Mouse (Mus musculus) hindlimb bud, embryonic 11.5 days (tissue): ENCODE data around the gene Tuba3b.

Experiments
- DNase-seq: peaks from one replicate; pipeline ENCODE4 v3.0.0-alpha.2; 2012; ENCODE audit warnings: low read depth, low spot score; ENCODE audit errors: extremely low spot score

Tuba3b gene

DNA sequence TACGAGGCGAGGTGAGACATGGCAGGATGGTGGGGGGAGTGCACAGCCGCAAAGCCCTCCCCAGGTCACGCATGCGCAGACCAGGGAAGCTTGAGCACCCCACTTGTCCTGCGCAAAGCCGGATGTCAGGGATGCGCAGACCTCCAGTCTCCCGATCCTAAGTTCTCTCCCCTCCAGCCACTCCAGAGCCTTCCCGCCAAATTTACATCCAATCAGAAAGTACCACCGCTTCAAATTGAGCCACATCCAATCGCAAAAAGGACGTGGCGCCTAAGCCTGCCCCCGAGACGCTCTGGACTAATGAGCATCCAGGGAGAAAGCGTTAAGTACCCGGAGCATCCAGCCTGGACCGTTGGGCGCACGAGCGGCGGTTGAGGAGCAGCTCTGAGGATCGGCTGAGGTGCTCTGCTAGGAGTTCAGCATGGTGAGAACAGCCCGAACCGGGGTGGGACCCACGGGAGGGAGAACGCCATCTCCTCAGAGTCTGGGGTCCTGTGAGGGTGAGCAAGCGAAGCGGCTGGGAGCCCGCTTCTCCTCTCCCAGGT lies at the start of gene Tuba3b:
Tuba3b (plus strand) TSS at position 92 of the 545 bp plus-strand sequence.
- no peak for DNase-seq

DNA sequence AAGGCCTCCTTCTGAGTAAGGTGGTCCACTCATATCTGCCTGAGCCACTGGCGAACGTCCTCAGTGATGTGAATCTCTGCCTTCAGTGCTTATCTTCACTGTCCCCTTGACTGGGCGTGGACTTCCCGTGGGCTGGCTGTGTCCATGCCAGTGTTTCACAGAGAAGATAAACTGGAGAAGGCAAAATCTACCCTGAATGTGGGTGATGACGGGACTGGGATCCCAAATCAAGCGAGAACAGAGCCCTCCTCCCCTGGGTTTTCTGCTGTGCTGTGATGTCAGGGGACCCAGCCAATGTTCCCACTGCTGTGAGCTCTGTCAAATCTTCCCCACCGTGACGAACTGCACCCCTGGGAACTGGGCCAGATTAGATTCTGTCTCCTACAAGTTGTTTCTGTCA lies 48.3 kb upstream of the Tuba3b start:
- DNase-seq: no peak

DNA sequence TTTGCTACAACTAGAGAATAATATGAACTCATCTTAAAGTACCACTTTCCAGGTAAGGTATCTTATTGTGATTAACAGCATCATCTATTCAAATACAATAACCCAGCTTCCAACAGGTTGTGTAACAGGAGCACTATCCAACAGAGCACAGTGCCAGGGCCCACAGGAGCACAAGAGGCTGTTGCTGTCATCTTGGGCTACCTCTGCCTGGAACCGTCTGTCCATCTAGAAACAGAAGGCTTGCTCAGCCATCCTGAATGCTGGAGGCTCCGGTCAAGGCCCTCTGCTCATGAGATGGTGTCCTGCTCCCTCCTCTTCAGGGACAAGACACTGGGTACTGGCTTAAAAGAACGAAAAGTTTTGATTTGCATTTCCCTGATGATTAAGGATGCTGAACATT lies 47.7 kb upstream of the Tuba3b start:
- no peak for DNase-seq

DNA sequence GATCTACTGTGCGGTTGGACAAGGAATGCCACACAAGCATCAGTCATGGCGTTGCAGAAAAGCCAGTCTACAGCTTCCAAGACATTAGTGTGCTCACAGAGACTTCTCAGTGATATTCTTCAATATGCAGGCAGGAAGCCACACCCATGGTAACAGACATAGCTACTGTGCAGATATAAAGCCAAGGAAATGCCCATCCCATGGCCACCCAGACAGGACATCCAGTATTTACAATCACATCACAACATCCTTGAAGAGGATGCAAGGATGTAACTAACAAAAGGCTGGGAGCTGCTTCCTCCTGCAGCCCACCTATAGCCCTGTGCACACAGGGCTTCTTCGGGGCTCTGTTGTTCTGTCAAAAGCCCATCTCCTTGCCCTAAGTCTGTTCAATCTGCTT lies 46.9 kb upstream of the Tuba3b start:
- DNase-seq: no peak

DNA sequence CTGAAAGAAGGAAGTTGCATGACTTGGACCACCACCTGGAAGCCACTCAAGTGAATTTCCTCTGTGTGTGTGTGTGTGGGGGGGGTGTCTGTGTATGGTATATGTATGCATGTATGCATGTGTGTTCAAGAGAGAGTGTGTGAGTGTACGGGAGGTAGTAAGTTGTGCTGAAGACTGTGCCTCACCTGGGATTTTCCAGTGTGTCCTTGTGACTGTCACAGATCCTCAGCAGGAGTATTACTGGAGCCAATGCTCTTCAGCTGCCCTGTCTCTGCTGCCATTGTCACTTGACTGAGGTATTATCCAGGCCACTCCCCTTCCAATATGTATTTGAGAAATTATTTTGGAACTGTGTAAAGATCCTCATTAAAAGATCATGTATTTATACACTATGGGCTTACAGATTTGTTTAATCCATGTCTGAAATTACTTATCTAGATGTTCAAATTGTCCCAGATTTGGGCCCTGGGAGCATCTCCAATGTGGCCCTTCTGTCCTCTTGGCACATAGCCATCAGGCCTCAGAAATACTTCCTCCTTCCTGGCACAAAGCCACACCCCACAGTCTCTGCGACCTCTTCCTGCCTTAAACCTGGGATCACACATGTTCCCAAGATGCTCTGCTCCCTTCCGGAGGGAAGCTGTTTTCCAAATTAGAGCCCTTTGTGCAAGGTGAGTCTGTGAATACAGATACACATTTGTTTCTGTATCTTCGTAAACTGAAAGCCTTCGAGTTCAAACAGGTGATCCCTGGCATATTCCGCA lies 42.1 kb upstream of the Tuba3b start:
- DNase-seq: no peak

DNA sequence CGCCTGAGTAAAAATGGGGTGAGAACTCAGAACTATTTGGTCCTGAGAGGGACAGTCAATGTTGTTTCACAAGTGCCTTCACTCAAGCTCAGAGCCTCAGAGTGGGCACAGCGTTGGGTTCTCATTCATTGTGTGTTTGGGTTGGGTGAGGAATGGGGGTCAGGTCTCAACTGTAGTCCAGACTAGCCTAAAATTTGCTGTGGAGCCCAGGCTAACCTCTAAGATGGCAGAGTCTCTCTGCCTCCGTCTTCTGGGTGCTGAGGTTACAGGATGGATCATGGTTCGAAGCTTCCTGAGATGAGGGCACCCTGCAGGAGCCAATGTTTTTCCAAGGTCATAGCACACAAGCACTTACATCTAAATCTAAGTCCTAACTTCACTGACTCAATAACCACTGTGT lies 38.8 kb upstream of the Tuba3b start:
- no peak for DNase-seq

DNA sequence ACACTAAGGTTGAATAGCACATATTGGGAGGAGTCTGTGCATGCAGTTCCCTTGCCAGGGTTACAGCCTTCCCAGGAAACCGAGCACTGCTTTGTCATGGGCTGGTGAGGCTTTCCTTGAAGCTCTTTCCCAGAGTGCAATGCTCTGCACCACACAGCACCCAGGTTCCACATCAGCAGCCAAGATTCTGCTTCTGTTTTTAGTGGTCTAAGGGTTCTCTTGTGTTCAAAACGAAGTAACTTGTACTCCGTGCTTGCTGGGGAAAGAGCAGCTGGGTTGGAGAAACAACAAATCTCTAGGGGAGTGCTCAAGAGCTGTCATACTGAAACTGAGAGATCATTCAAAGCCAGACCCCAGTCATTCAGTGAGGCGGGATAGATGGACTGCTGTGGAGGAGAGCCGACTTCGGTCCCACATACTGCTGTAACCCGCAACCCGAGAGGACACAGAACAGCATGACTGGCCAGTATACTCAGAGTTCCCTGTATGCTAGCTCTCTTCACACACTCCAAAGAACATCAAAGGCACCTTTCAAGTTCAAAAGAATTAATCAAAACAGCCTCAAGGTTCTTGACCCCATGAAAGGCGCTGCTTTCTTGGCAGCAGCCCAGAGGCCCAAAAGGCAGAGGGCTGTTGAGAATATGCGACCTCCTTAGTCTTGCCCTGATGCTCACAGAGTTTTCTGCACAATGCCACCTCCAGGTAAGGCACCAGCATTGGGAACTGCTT lies 36.9 kb upstream of the Tuba3b start:
- DNase-seq: no peak

DNA sequence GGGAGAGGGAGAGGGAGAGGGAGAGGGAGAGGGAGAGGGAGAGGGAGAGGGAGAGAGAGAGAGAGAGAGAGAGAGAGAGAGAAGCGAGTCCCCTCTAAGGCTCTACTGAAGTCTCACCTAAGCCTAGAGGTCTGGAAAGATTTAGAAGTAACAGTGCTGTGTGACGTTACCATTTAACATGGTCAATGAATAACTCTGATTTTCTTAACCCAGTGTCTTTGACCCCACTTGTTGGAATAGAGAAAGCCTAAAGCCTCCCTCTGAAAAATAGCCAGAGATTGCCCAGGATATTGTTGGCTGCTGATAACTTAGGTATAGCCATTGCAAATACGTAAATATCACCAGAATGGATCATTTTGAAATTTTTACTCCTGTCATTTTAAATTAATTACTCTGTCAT lies 35.8 kb upstream of the Tuba3b start:
- DNase-seq: no peak

DNA sequence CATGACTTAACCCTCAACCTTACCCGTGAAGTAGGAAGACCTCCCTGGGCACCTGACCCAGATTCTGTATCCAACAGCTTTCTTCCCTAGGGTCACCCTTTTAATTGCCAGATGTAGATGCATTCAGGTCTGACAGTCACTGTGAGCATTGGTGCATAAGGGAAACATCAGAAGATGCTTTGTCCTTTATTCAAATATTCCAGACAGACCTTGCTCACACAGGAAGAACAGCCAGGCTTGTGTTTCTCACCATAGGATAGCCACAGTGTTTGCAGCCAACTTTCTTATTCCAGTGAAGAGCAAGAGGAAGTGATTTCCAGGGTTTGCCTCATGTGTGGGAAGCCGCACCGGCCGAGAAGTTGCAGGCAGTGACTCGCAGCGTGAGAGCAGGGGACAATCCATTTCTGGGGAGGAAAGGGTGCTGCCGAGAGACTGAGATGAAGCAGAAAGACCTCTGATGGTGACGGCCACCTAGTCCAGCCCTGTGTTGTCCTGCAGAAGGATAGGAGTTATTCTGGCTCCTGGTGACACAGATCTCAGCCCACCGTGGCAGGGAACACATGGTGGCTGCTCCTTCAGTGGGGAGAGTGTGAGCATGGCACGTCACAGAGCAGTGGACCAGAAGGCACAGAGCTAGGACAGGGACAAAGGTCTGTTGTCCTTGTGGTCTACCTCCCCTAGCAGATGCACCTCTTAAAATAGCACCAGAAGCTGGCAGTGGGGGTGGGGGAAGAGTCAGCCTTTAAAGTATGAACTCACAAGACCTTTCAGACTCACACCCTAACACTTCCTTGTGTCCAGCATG lies 34.0 kb upstream of the Tuba3b start:
- no peak for DNase-seq

DNA sequence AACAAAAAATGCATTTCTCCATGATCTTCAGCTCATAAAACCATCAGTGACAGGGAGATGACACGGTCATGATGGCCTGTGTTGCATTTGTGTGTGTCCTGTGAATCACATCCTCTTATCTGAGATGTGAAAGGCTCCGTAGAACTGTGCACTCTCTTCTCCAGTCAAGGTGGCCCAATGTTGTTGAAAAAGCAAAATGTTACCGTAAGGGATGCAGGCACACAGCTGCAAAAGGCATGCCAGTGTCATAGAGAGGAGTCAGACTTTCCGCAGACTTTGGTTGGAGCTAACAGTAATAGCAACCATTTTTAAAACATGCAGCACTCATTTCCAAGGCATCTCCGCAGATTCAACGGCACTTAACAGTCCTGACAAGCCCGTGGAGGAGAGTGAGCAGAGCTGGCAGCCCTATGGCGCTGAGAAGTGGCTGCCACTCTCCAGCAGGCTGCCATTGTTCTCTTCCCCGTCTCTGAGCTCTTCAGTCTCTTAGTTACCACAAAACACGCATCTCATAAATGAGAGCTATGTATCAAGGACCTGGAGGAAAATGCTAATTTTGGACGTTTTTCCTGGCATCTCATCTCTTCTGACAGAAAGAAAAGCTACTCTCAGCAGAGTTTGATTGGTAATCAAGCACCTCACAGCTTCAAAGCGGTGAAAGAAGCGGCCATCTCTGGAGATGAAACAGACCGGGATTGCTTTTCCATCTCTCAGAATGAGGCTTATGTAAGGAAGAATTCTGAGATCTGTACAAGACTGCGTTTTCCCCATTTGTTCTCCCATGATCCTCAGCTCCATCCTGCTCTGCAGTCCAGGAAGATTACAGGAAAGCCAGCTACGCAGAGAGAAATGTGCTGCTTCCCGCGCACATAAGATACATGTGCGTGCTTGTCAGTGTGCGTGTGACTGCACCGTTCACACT lies 30.2 kb upstream of the Tuba3b start:
- no peak for DNase-seq

DNA sequence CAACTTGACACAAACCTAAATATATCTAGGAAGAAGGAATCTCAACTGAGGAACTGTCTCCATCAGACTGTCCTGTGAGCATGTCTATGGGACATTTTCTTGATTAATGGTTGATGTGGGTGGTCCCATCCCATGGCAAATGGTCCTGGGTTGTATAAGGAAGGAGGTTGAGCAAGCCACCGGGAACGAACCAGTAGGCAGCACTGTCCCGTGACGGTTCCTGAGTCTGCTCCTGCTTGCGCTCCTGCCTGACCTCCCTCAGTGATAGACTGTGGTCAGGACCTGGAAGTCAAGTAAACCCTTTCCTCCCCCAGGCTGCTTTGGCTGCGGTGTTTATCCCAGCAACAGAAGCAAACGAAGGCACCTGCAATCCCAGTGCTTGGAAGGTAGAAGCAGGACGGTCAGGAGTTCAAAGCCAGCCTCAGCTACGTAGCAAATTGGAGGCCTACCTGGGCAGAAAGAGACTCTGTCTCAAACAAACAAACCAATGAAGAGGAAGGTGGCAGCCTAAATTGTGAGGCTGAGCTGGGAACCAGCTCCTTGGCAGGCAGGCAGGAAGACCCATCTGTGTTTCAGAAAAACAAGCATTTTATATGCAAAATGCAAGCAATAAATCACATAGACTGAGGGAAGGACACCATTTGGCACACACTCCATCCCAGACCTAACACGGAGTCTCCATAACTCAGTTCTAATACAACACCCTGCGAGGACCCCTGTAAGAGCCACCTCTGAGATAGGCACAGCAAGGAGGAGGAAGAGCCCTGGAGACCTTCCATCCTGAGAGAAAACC lies 24.9 kb upstream of the Tuba3b start:
- no peak for DNase-seq

DNA sequence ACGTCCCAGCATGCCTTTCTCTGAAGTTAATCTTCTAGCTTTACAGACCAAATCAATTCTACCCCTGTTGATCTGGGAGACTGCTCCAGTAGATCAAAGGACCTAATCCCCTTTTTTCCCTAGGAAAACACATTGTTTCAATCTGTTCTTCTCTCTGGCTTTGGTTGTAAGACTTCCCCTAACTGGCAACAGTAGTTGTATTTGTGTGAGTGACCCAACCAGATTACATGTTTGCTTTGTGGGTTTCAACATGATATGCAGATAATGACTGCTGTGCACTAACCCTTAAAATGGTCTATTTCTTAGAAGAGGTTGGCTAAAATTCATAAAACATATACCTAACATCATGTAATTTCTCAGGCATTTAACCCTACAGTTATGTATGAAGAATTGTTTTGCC lies 24.0 kb upstream of the Tuba3b start:
- DNase-seq: no peak

DNA sequence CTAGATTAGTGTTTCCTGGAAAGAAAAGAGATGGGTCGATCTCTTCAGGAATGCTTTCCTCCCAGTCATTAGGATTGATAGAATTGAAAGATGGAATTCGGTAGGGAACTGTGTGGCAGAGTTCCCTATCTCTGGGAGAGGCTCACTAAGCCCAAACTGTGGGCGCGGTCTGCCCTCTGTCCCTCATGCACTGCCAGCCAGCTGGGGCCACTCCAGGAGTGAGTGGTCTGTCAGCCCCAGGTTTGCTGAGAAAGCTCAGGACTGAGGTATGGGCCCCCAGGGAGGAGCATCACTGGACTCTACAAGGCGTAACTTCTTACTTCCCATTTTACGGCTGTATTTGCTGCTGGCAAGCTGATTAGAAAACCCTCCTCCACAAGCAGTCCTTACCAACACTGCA lies 23.5 kb upstream of the Tuba3b start:
- no peak for DNase-seq

DNA sequence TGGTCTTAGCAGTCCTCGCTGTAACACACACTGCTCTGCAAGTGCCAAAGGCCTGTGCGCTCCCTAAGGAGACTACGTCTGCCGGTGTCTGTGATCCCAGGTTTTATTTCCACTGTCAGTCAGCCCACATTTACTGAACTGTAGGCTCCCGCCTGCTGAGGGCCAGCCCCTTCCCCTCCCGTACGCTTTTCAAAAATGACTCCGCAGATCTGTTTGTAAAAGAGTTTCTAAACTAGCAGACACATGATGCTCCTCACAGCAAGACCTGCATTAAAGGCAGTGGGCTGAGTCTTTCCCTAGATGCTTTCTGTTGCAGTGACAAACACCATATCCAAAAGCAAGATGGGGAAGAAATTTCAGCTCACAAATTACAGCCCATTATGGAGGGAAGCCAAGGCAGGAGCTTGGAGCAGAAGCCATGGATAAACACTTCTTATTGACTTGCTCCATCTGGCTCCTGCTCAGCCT lies 23.0 kb upstream of the Tuba3b start:
- DNase-seq: no peak

DNA sequence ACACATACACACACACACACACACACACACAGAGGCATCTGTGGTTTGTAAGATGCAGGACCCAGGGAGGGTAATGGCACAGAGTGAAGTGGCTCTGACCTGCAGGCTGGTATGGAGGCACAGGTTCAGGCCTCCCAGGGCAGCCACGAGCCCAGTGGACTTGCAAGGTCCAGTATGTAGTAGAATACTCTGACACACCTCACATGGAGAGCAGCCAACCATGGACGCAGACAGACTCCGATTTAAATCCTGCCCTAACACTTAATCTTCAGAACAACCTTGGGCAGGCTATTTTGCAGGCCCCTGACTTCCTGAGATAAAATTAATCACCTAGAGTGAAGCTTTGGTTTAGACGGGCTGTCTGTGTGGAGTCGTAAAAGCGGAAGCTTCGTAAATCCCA lies 21.6 kb upstream of the Tuba3b start:
- DNase-seq: no peak

DNA sequence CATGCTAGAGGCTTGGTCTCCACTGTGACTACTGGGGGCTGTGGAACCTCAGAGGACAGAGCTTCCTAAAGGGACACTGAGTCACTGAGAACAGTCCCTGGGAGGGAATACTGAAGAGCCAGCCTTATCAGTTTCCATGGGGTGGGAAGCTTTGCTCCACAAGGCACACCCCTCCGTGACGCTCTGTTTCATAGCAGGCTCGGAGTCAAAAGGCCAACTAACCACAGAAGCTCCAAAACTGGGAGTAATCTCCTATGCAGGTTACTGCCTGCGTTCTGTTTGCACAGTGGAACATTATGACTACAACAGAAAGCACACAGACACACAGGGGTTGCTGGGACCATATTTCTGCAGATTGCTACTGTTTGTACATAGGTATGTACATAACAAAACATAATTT lies 19.7 kb upstream of the Tuba3b start:
- DNase-seq: no peak

DNA sequence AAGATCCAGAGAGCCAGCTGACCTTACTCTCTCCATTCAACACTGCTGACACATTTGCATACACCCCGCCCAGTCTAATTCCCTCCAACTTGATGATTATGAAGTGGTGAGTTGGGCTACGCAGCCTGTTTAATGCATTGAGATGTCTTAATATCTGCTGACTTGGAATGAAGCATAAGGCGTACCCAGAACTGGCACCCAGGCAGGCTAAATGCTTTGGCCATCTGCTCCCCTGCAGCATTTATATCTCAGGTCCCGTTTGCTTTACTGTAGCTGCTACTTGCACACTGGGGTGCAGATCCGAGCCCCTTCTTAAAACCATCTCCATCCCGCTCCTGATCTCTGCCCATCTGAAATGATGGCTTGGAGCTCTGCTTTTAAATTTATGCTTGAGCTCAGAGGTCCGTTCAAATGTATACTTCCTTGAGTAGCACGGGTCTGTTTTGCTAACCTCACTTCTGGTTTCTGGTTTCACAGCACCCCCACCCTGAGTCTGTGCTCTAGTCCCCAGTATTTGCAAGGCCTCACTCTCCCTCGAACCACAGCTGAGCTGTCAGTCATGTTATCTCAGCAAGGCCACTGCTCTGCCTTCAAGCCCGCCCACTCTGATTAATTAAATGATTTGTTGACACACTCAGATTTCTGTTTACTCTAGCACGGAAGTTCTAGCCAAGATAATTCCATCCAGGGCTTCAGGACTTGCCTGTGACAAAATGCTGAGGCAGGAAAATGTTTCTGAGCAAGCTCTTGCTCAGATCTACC lies 16.6 kb upstream of the Tuba3b start:
- DNase-seq: no peak

DNA sequence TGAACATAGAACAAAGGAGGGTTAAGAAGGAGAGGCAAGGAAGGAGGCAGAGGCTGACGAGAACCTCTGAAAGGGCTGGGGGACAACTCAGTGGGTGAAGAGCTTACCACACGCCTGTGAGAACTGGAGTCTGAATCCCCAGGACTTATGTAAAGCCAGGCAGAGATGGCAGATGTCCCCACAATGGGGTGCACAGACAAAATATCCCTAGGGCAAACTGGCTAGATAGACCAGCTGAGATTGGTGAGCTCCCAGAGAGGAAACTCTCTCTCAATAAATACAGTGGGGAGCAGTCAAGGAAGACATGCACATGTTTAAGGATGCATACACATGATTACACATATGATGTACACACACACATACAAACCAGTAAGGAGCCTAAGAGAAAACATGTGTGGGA lies 11.4 kb upstream of the Tuba3b start:
- no peak for DNase-seq

DNA sequence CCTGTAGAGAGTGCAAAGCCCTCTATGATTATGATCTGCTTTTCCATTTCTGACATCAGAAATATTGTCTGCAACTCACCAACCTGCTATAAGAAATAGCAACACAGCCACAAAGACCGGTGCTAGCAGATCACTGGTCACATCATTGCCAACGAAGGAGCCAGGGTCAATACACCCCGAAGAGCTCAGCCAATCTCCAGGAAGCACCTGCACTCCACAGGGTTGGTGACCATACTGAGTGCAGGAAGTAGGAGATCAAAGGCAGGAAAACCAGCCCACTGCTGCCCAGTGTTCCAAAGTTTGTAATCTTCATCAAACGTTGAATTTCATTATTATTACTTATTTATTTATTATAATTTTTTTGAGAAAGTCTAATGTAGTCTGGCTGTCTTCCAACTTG lies 10.9 kb upstream of the Tuba3b start:
- DNase-seq: no peak
